ENCODE assay signal across 8 mouse cellular contexts in the genomic region with DNA sequence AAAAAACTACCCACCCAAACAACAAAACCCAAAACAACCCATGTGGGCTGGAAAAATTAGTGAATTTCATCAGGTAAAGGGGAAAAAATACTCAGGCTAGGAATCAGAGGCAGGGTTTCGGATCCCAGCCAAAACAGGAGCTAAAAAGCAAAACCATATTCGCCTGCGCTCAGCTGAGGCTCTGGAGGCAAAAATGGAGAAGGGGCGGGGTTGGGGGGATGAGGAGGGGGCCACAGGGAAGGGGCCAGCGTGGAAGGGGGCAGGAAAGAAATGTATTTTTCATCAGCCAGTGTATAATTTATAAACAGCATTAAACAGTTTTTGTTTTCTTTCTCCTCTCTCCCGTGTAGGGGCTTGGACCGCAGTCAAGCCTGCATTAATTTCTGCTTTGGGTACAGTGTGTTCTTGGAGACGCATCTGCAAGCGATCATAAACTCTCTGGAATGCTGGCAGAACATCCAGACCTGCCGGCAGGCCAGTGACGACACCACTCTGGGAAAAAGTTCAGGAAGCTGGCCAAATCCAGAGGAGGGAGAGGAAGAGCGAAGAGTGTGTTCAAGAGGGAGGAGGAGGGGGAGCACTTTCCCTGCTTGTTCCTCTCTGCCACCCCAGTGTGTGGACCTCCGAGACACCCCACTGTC.
A peak's percentile ranks its signal among the peaks of the same experiment; 100 is the strongest.
DNase-seq lines count a peak whose midpoint lies in the region; ATAC-seq and TF ChIP-seq lines count a peak whose summit lies in the region.

No protein-coding gene starts in this region.

- TF ChIP-seq POLR2A in cortical plate, adult 2 months (IDR thresholded peaks at IDR 0.05; ENCODE audit: extremely low read depth, insufficient read depth, low read length), result no peak

- no peaks in the 10 kb centered on the region for H3K36me3 ChIP-seq in hindbrain, embryonic 15.5 days

- H3K4me2 ChIP-seq in hindbrain, embryonic 15.5 days, result peak overlapping the region; percentile 39

- peak overlapping the region; percentile 98 for H3K27ac ChIP-seq in cortical plate, adult 2 months (ENCODE audit: insufficient read depth, low read length)
- H3K27ac ChIP-seq in hindbrain, embryonic 15.5 days (replicated peaks), result peak overlapping the region; percentile 74

- DNase-seq in adrenal gland, adult 2 months, result peak; percentile 90
- peak; percentile 72 for DNase-seq in gastrocnemius, postnatal 10 days
- DNase-seq in layer of hippocampus, postnatal 25 days (ENCODE audit: extremely low spot score in 1 of 2, low spot score in 1 of 2), result peak; percentile 58 to 66
- DNase-seq in lung, postnatal 10 days, result peak; percentile 97
- DNase-seq in right cerebral cortex, postnatal 4 days, result peak; percentile 47

- no peak overlapping the region for H3K4me3 ChIP-seq in cortical plate, adult 2 months (ENCODE audit: insufficient read depth, low read length)
- no peak overlapping the region for H3K4me3 ChIP-seq in hindbrain, embryonic 15.5 days

- H3K9ac ChIP-seq in hindbrain, embryonic 15.5 days, result no peak overlapping the region; the same call in 1 of the 2 replicates

- TF ChIP-seq CTCF in cortical plate, adult 2 months (IDR thresholded peaks at IDR 0.05; ENCODE audit: extremely low read depth, insufficient read depth, low read length), result no peak

- no peaks in the 10 kb centered on the region for H3K27me3 ChIP-seq in hindbrain, embryonic 15.5 days

- H3K4me1 ChIP-seq in cortical plate, adult 2 months (ENCODE audit: control insufficient read depth, insufficient read depth, low read length), result peaks cover 42% of the 10 kb centered on the region
- H3K4me1 ChIP-seq in hindbrain, embryonic 15.5 days (replicated peaks), result peaks cover 77% of the 10 kb centered on the region

- no peaks in the 10 kb centered on the region for H3K9me3 ChIP-seq in hindbrain, embryonic 15.5 days

- ATAC-seq in hindbrain, embryonic 15.5 days (ENCODE audit: low FRiP score, low read depth), result 0 out of 2 replicates have a peak, but pooled peaks have one; percentile 21
- ATAC-seq in CD4-positive, CD25-positive, alpha-beta regulatory T cell, adult 4 months, result no peak

- WGBS in hindbrain, embryonic 15.5 days, result 26% methylated on average over 13 of the region's 13 CpGs

Comparison
In these comparisons a context has a peak if more than half of its experiments do, and no peak if none do; other contexts are left out.
1. DNase-seq: peak in every context shown above with its lines; median percentile 97 in lung, postnatal 10 days; 90 in adrenal gland, adult 2 months; 72 in gastrocnemius, postnatal 10 days; 62 in layer of hippocampus, postnatal 25 days; 47 in right cerebral cortex, postnatal 4 days.